Mouse (Mus musculus): ENCODE results near the gene Atxn1. TPM values are rescaled to one million over a fixed set of nuclear protein-coding genes. Genes with fewer than 3 reads are reported as not detected.

The Atxn1 gene
- total and polyA plus RNA-seq, 3 experiments: 0.39 to 1.1 TPM; not detected in 1

DNA sequence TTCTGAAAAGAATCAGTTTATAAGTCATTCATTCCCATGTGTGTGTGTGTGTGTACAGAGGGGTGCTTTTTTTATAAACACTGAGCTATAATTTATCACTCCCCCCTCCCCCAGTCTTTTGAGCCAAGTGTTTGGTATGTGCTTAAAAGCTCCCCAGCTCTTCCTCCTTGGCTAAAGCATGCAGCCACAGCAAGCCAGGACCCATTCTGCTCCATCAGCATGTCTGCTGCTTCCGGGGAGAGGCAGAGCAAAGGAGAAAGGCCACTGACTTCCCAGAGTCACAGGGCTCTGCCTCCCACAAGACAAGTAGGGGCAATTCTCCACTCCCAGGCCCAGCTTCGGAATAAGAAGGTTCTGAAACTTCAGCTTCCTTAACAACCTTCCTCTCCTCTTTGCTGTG, 67.2 kb downstream of the Atxn1 start:
- Histone ChIP-seq H3K4me1 (ENCODE audit: control insufficient read depth in 1 of 2, insufficient read depth in 2 of 2, low read length in 2 of 2) (peaks cover under 1 to 10% of the 10 kb centered on the region in 2 experiments; a peak in 3 of 4 replicates), H3K36me3 (ENCODE audit: control insufficient read depth in 1 of 2, insufficient read depth in 2 of 2, low read length in 2 of 2) (peaks cover 0 to 8% of the 10 kb centered on the region in 2 experiments; a peak in 2 of 4 replicates), H3K27ac (ENCODE audit: control insufficient read depth, low read depth, low read length) (no peak overlapping the region), H3K79me2 (ENCODE audit: control insufficient read depth, insufficient read depth, low read length, poor library complexity) (peaks cover 1% of the 10 kb centered on the region; the same call in 1 of the 2 replicates), H3K9me3 (replicated peaks; ENCODE audit: insufficient read depth, low read length) (no peaks in the 10 kb centered on the region), H3K27me3 (ENCODE audit: control insufficient read depth in 1 of 2, insufficient read depth in 2 of 2, low read length in 2 of 2) (no peaks in the 10 kb centered on the region), H3K4me3 (ENCODE audit: control insufficient read depth in 1 of 2, insufficient read depth in 1 of 2, low read depth in 2 of 2, low read length in 2 of 2) (no peak overlapping the region), H3K9ac (ENCODE audit: control insufficient read depth, low read depth, low read length, poor library complexity, severe bottlenecking) (no peak overlapping the region)
- TF ChIP-seq MAX (IDR thresholded peaks at IDR 0.05; ENCODE audit: low read length): no peak
- no peak for TF ChIP-seq MXI1 (IDR thresholded peaks at IDR 0.05; ENCODE audit: low read depth, low read length)
- TF ChIP-seq KAT2A (conservative IDR thresholded peaks at IDR 0.05; ENCODE audit: low read depth, low read length): no peak
- TF ChIP-seq MYB (IDR thresholded peaks at IDR 0.05; ENCODE audit: low read depth, low read length): no peak
- TF ChIP-seq CHD1 (IDR thresholded peaks at IDR 0.05; ENCODE audit: low read depth, low read length): no peak
- TF ChIP-seq USF1 (IDR thresholded peaks at IDR 0.05; ENCODE audit: low read depth, low read length): no peak
- TF ChIP-seq USF2 (IDR thresholded peaks at IDR 0.05; ENCODE audit: borderline replicate concordance in 1 of 2, insufficient read depth in 1 of 2, low read depth in 1 of 2, low read length in 2 of 2): no peak
- TF ChIP-seq POLR2AphosphoS5 (IDR thresholded peaks at IDR 0.05; ENCODE audit: borderline replicate concordance, low read depth, low read length): no peak
- no peak for TF ChIP-seq RAD21 (IDR thresholded peaks at IDR 0.05; ENCODE audit: low read depth, low read length)
- TF ChIP-seq HCFC1 (IDR thresholded peaks at IDR 0.05; ENCODE audit: low read depth, low read length): no peak
- TF ChIP-seq SMC3 (IDR thresholded peaks at IDR 0.05; ENCODE audit: low read depth, low read length): no peak
- no peak for TF ChIP-seq MAZ (IDR thresholded peaks at IDR 0.05; ENCODE audit: low read depth, low read length)
- no peak for TF ChIP-seq MEF2A (IDR thresholded peaks at IDR 0.05; ENCODE audit: extremely low read depth, insufficient replicate concordance, low read depth, low read length, poor library complexity, severe bottlenecking)
- TF ChIP-seq GATA1 (IDR thresholded peaks at IDR 0.05; ENCODE audit: low read depth, low read length): no peak
- no peak for TF ChIP-seq TAL1 (IDR thresholded peaks at IDR 0.05; ENCODE audit: low read length)
- no peak for TF ChIP-seq ZNF384 (IDR thresholded peaks at IDR 0.05; ENCODE audit: low read depth, low read length)
- TF ChIP-seq UBTF (IDR thresholded peaks at IDR 0.05; ENCODE audit: borderline replicate concordance, insufficient read depth, low read depth, low read length): no peak
- TF ChIP-seq NRF1 (IDR thresholded peaks at IDR 0.05; ENCODE audit: insufficient read depth, low read depth, low read length, poor library complexity, severe bottlenecking): no peak
- no peak for TF ChIP-seq E2F4 (IDR thresholded peaks at IDR 0.05; ENCODE audit: borderline replicate concordance, low read depth, low read length)
- DNase-seq (ENCODE audit: low read depth, low spot score): no peak

DNA sequence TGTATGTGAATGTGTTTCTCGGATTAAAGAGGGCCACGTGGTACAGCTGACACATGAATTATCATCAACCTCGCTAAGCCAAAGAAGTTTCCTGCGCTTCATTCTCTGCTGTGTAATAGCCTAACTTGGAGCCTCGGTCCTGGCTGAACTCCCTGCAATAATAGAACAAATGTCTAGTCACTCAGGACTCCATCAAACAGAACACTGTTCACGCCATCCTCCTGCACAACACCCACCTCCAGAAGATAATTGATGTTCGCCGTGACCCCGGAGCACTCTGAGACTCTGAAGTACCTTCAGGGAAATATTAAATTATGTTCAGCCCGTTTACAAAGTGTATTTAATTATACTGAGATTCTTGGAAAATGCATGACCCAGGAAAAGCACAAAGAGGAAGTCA, 70.0 kb downstream of the Atxn1 start:
- peaks cover 0 to 7% of the 10 kb centered on the region in 2 experiments; a peak in 1 of 4 replicates for H3K4me1 ChIP-seq (ENCODE audit: control insufficient read depth in 1 of 2, insufficient read depth in 2 of 2, low read length in 2 of 2)
- DNase-seq (ENCODE audit: low read depth, low spot score): no peak
- H3K27ac ChIP-seq (ENCODE audit: control insufficient read depth, low read depth, low read length): no peak overlapping the region
- no peaks in the 10 kb centered on the region for H3K27me3 ChIP-seq (ENCODE audit: control insufficient read depth in 1 of 2, insufficient read depth in 2 of 2, low read length in 2 of 2)
- no peak overlapping the region for H3K4me3 ChIP-seq (ENCODE audit: control insufficient read depth in 1 of 2, insufficient read depth in 1 of 2, low read depth in 2 of 2, low read length in 2 of 2)
- TF ChIP-seq TAL1 (IDR thresholded peaks at IDR 0.05; ENCODE audit: low read length) (no peak), JUND (IDR thresholded peaks at IDR 0.05; ENCODE audit: low read depth, low read length) (no peak), ZNF384 (IDR thresholded peaks at IDR 0.05; ENCODE audit: low read depth, low read length) (no peak), RAD21 (IDR thresholded peaks at IDR 0.05; ENCODE audit: low read depth, low read length) (no peak), NRF1 (IDR thresholded peaks at IDR 0.05; ENCODE audit: insufficient read depth, low read depth, low read length, poor library complexity, severe bottlenecking) (no peak), GABPA (IDR thresholded peaks at IDR 0.05; ENCODE audit: low read depth, low read length) (no peak), ZMIZ1 (IDR thresholded peaks at IDR 0.05; ENCODE audit: low read depth, low read length) (no peak), ZC3H11A (IDR thresholded peaks at IDR 0.05; ENCODE audit: low read depth, low read length) (no peak), SMC3 (IDR thresholded peaks at IDR 0.05; ENCODE audit: low read depth, low read length) (no peak), NELFE (IDR thresholded peaks at IDR 0.05; ENCODE audit: low read depth, low read length) (no peak), ZKSCAN1 (IDR thresholded peaks at IDR 0.05; ENCODE audit: low read depth, low read length) (no peak)
- H3K79me2 ChIP-seq (ENCODE audit: control insufficient read depth, insufficient read depth, low read length, poor library complexity): no peaks in the 10 kb centered on the region
- no peak overlapping the region for H3K9ac ChIP-seq (ENCODE audit: control insufficient read depth, low read depth, low read length, poor library complexity, severe bottlenecking)
- H3K9me3 ChIP-seq (replicated peaks; ENCODE audit: insufficient read depth, low read length): no peaks in the 10 kb centered on the region
- H3K36me3 ChIP-seq (ENCODE audit: control insufficient read depth in 1 of 2, insufficient read depth in 2 of 2, low read length in 2 of 2): peaks cover 0 to 5% of the 10 kb centered on the region in 2 experiments; a peak in 1 of 4 replicates
